Mouse (Mus musculus) lung, postnatal 0 days (tissue): Measurements from ENCODE around the gene Fam178b.

Experiments
- CTCF ChIP-seq: IDR thresholded peaks from 2 replicates; pipeline ENCODE4 v1.5.1; 2016; ENCODE audit warnings: antibody characterized with exemption, mild to moderate bottlenecking
- EP300 ChIP-seq: IDR thresholded peaks from 2 replicates; pipeline ENCODE4 v1.6.1; 2016; ENCODE audit warnings: antibody characterized with exemption, mild to moderate bottlenecking, control low read depth

DNA sequence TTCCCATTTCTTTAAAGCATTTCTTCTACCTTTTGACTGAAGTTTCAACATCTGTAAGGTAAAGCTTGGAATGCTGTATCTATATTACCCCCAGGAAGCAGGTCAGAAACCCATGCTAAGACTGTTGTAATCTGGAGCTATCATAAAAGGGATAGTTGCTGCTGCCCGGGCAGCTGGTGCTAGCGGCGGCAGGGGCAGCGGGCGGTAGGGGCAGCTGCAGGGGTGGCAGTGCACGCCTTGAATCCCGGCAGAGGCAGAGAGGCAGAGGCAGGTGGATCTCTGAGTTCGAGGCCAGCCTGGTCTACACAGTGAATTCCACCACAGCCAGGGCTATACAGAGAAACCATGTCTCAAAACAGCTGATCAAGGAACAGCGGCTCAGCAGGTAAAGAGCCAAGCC is 140.1 kb downstream of the Fam178b start:
- TF ChIP-seq CTCF (no peak), EP300 (no peak)
